Mouse (Mus musculus) spleen, embryonic (tissue): ENCODE results near the gene Ankle1.
"Not testable (repeated sequence)": the region's sequence is repeated elsewhere in the genome, so short reads cannot be mapped to it uniquely, and the experiment has no call there.

Source experiments
- CTCF ChIA-PET: fragments of 350-600 bp; sonication (Branson Sonifier 250); formaldehyde crosslinking; loops from one replicate; lab custom pipeline; 2022; lab: Charles Lee

Gene Ankle1

GRCm38 (mm10) chr8:71407441-71407840, 1.6 kb downstream of the Ankle1 start:
- CTCF ChIA-PET: no interaction called here

GRCm38 (mm10) chr8:71408231-71408630, 2.4 kb downstream of the Ankle1 start:
- CTCF ChIA-PET: no interaction called here

GRCm38 (mm10) chr8:71411535-71412273, 5.9 kb downstream of the Ankle1 start:
- CTCF ChIA-PET: interaction anchor here (0.6 to 0.7 kb wide), 2 partner anchors 128 to 186 kb away, joined by 3 read pairs; no protein-coding TSS in a partner anchor

- CTCF ChIA-PET: no interaction called here
Measured at GRCm38 (mm10) chr8:71422121-71422520, 16.3 kb downstream of the Ankle1 start.

GRCm38 (mm10) chr8:71432935-71433334, 27.1 kb downstream of the Ankle1 start:
- CTCF ChIA-PET: not testable (repeated sequence)

- CTCF ChIA-PET: no interaction called here
Measured at GRCm38 (mm10) chr8:71437041-71437440, 31.2 kb downstream of the Ankle1 start.

- CTCF ChIA-PET: interaction anchor here (0.7 to 1.5 kb wide), 4 partner anchors 70 to 131 kb away, joined by 3 to 10 read pairs (median 4); no protein-coding TSS in a partner anchor
Measured at GRCm38 (mm10) chr8:71441404-71441803, 35.6 kb downstream of the Ankle1 start.

- CTCF ChIA-PET: no interaction called here
Measured at GRCm38 (mm10) chr8:71445096-71445495, 39.3 kb downstream of the Ankle1 start.

- CTCF ChIA-PET: no interaction called here
Measured at GRCm38 (mm10) chr8:71451337-71451736, 45.5 kb downstream of the Ankle1 start.

GRCm38 (mm10) chr8:71451777-71452176, 46.0 kb downstream of the Ankle1 start:
- CTCF ChIA-PET: no interaction called here

- CTCF ChIA-PET: no interaction called here
Measured at GRCm38 (mm10) chr8:71452669-71453068, 46.9 kb downstream of the Ankle1 start.

GRCm38 (mm10) chr8:71454668-71455067, 48.9 kb downstream of the Ankle1 start:
- CTCF ChIA-PET: no interaction called here

- CTCF ChIA-PET: no interaction called here
Measured at GRCm38 (mm10) chr8:71456906-71457305, 51.1 kb downstream of the Ankle1 start.

- CTCF ChIA-PET: interaction anchor here (0.6 kb wide), 1 partner anchor 1317 kb away, joined by 4 read pairs; no protein-coding TSS in a partner anchor
Measured at GRCm38 (mm10) chr8:71457659-71458270, 52.0 kb downstream of the Ankle1 start.
